Mouse (Mus musculus) ES-E14 (cell line): Measurements from ENCODE around the gene Cdc7.

Source experiments
- CHD2 ChIP-seq: IDR thresholded peaks from 2 replicates; pipeline ENCODE4 v1.6.1; 2014; ENCODE audit warnings: mild to moderate bottlenecking, low read depth, low read length, inconsistent platforms
- HCFC1 ChIP-seq: IDR thresholded peaks from 2 replicates; pipeline ENCODE4 v1.6.1; 2012; ENCODE audit warnings: low read length, inconsistent platforms, borderline replicate concordance; ENCODE audit not compliant: insufficient read depth
- MAFK ChIP-seq: IDR thresholded peaks from 2 replicates; pipeline ENCODE4 v1.6.1; 2014; ENCODE audit warnings: mild to moderate bottlenecking, low read depth, low read length, inconsistent platforms; ENCODE audit not compliant: insufficient read depth

DNA sequence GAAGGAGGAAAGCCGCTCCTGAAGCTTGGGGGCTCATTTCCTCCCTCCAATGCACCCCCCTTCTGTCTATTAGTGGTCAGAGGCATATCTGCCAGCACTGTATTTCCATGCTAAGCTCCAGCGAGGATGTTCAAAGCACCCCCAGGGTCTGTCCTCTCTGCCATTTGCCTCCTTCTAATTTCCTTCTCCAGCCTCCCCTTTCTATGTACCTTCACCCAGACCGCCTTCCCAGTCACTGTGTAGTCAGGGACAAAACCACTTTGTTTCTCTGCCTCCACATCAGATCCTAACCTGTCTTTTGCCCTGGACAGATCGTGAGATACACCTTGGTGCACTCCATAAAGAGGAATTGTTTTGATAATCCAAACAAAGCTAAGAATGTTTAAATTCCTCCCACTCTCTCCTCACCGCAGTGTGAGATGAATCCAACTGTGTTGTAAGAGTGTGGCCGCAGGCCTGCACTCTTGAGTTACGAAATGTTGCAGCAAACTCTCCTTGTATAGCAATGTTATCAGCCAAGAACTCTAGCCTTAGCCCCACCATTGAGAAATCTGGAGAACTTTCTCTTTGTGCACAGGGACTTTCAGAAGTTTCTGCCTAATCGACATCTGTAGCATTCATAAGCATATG lies 27.3 kb downstream of the Cdc7 start:
- TF ChIP-seq CHD2, result no peak
- TF ChIP-seq HCFC1, result no peak
- no peak for TF ChIP-seq MAFK
